Mouse (Mus musculus) neural tube, embryonic 12.5 days (tissue): ENCODE results near the gene Gm2310. TPM values are rescaled to one million over a fixed set of nuclear protein-coding genes. Genes with fewer than 3 reads are reported as not detected.
"Not testable (repeated sequence)": the region's sequence is repeated elsewhere in the genome, so short reads cannot be mapped to it uniquely, and the experiment has no call there.

Experiments
- ATAC-seq: fragments of 200-750 bp; cut with Nextera tagmentation; 2 replicates; pipeline ENCODE4 v1.8.0; 2017; ENCODE audit warnings: low read depth, mild to moderate bottlenecking, moderate TSS enrichment, moderate library complexity; ENCODE audit not compliant: low FRiP score
- H3K27ac ChIP-seq: fragments of 300-500 bp; sonication (generic); 2 replicates; pipeline ENCODE4 v1.5.1; 2016
- H3K27me3 ChIP-seq: fragments of 300-500 bp; sonication (generic); replicated peaks from 2 replicates; pipeline ENCODE4 v1.6.1; 2016; ENCODE audit warnings: mild to moderate bottlenecking
- H3K36me3 ChIP-seq: fragments of 300-500 bp; sonication (generic); 2 replicates; pipeline ENCODE4 v1.6.1; 2016; ENCODE audit warnings: mild to moderate bottlenecking
- H3K4me1 ChIP-seq: fragments of 300-500 bp; sonication (generic); 2 replicates; pipeline ENCODE4 v1.6.1; 2016
- H3K4me2 ChIP-seq: fragments of 300-500 bp; sonication (generic); replicated peaks from 2 replicates; pipeline ENCODE4 v1.6.1; 2016; ENCODE audit warnings: mild to moderate bottlenecking
- H3K4me3 ChIP-seq: fragments of 300-500 bp; sonication (generic); 2 replicates; pipeline ENCODE4 v1.5.1; 2016
- H3K9ac ChIP-seq: fragments of 300-500 bp; sonication (generic); 2 replicates; pipeline ENCODE4 v1.6.1; 2016; ENCODE audit warnings: mild to moderate bottlenecking
- H3K9me3 ChIP-seq: fragments of 300-500 bp; sonication (generic); 2 replicates; pipeline ENCODE4 v1.6.1; 2016; ENCODE audit warnings: mild to moderate bottlenecking
- WGBS: fragments of 180-500 bp; shearing (Covaris S2); methylation state at CpG from one replicate; pipeline ENCODE4 v1.1.7; 2016; 5-methylcytosine and 5-hydroxymethylcytosine counted together
- polyA plus RNA-seq: library from polyadenylated mRNA; unstranded; fragments of >200 nt; fragmentation: Nextera tagmentation; extraction: Ambion mirVana; gene quantifications from 2 replicates; pipeline ENCODE4 v1.2.1, GENCODE M21; 2016

Gene Gm2310
- polyA plus RNA-seq: not detected in 2 replicates

GRCm38 (mm10) chr15:8519853-8520252 lies at the start of gene Gm2310:
TSS of gene Gm2310 (minus strand) at chr15:8519953.
- not testable (repeated sequence) for H3K9me3 ChIP-seq, H3K4me3 ChIP-seq, ATAC-seq, H3K4me2 ChIP-seq, H3K36me3 ChIP-seq, H3K27me3 ChIP-seq, H3K9ac ChIP-seq, H3K4me1 ChIP-seq, H3K27ac ChIP-seq

GRCm38 (mm10) chr15:8568645-8569528 lies 49.1 kb upstream of the Gm2310 start:
- Histone ChIP-seq H3K27me3 (peaks cover 10% of the 10 kb centered on the region), H3K4me1 (peaks cover 7% of the 10 kb centered on the region; the same call in 1 of the 2 replicates), H3K4me3 (peak overlapping the region; percentile 58), H3K9ac (peak overlapping the region; percentile 54), H3K4me2 (peak overlapping the region; percentile 94), H3K27ac (no peak overlapping the region), H3K9me3 (no peaks in the 10 kb centered on the region), H3K36me3 (no peaks in the 10 kb centered on the region)
- WGBS: under 1% methylated on average over 61 of the region's 61 CpGs
- ATAC-seq: peak; percentile 90

DNA sequence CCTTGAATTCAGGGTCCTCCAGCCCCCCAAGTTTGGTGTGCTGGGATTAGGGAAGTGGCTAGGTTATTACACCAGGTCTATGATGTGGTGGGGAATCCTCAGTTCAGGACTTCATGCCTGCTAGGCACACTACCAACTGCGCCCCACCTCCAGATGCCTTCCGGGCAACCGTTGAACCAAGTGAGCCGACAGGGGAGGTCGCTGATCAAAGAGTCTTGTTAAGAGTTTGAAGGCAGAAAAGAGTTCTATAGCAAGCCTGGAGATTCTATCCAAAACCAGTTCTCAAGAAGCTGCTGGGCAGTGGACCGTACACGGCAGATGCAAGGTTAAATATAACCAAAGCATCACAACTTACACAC lies 48.5 kb upstream of the Gm2310 start:
- Histone ChIP-seq H3K9ac (no peak overlapping the region), H3K4me2 (peak overlapping the region; percentile 94), H3K4me3 (peak overlapping the region; percentile 58), H3K36me3 (no peaks in the 10 kb centered on the region), H3K4me1 (peaks cover 7% of the 10 kb centered on the region; the same call in 1 of the 2 replicates), H3K27me3 (peaks cover 10% of the 10 kb centered on the region), H3K9me3 (no peaks in the 10 kb centered on the region), H3K27ac (no peak overlapping the region)
- WGBS: 6% methylated on average over 7 of the region's 7 CpGs
- ATAC-seq: no peak

GRCm38 (mm10) chr15:8565416-8565815 lies 45.7 kb upstream of the Gm2310 start:
- no peaks in the 10 kb centered on the region for H3K9me3 ChIP-seq
- H3K36me3 ChIP-seq: no peaks in the 10 kb centered on the region
- H3K27ac ChIP-seq: no peak overlapping the region
- H3K4me3 ChIP-seq: no peak overlapping the region
- no peak overlapping the region for H3K9ac ChIP-seq
- peaks cover 10% of the 10 kb centered on the region for H3K27me3 ChIP-seq
- 66% methylated on average over 6 of the region's 6 CpGs for WGBS
- no peak overlapping the region for H3K4me2 ChIP-seq
- H3K4me1 ChIP-seq: peaks cover 7% of the 10 kb centered on the region; the same call in 1 of the 2 replicates
- ATAC-seq: no peak

DNA sequence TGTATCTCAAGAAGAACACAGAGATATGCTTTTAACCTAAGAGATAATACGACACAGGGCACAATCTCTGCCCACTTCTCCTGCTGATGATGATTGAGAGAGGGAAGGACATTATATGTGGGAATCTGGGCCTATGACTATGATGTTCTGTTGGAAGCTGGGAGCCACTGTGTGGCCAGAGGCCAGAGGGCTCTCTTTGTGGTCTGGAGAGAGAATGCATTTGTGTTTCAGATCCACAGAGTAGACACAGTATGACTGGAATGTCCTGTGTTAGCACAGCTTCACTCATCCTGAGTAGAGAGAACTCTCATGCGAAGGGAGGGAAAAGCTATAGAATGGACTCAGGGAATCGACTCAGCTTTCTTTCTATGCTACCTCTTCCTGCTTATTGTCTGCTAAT lies 44.6 kb upstream of the Gm2310 start:
- 89% methylated on average over 3 of the region's 3 CpGs for WGBS
- peaks cover 7% of the 10 kb centered on the region; the same call in 1 of the 2 replicates for H3K4me1 ChIP-seq
- no peak for ATAC-seq
- H3K27ac ChIP-seq: no peak overlapping the region
- H3K4me3 ChIP-seq: no peak overlapping the region
- H3K9ac ChIP-seq: no peak overlapping the region
- no peaks in the 10 kb centered on the region for H3K36me3 ChIP-seq
- H3K9me3 ChIP-seq: no peaks in the 10 kb centered on the region
- peaks cover 10% of the 10 kb centered on the region for H3K27me3 ChIP-seq
- H3K4me2 ChIP-seq: no peak overlapping the region

DNA sequence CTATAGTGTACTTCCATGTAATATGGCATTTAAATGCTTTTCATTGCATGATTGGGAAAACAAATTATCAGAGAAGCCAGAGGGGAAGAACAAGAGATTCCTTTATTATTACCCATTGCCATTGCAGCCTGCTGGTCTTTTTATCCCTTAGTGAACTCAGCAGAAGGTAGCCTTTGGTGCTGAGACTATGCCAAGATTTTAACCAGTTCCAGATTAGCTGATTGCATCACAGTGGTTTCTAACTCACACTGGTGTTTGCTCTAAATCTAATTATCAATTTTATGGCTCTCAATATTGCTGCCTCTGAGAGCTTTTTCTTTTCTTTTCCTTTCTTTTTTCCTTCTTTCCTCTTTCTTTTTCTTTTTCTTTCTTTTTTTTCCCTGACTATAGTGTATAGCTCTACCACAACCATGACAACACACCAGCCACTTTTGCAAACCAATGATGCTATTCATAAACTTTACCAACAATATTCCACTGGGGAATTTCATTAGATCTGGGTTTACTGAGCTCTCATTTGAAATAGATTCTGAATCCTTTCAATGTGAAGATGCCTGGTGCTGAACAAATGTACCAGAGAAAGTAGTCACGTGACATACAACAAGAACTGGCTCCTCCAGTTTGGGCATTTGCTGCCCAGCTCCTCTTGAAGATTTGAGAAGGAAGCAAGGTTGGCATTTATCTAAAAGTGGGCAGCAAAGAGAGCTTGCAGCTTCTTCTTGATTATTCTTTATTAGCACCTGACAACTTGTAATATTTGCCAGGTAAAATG lies 43.9 kb upstream of the Gm2310 start:
- Histone ChIP-seq H3K4me1 (peaks cover 6% of the 10 kb centered on the region; the same call in 1 of the 2 replicates), H3K36me3 (no peaks in the 10 kb centered on the region), H3K9ac (no peak overlapping the region), H3K27me3 (peaks cover 9% of the 10 kb centered on the region), H3K4me3 (no peak overlapping the region), H3K4me2 (no peak overlapping the region), H3K9me3 (no peaks in the 10 kb centered on the region), H3K27ac (no peak overlapping the region)
- no peak for ATAC-seq
- 77% methylated on average over 1 of the region's 1 CpGs for WGBS

DNA sequence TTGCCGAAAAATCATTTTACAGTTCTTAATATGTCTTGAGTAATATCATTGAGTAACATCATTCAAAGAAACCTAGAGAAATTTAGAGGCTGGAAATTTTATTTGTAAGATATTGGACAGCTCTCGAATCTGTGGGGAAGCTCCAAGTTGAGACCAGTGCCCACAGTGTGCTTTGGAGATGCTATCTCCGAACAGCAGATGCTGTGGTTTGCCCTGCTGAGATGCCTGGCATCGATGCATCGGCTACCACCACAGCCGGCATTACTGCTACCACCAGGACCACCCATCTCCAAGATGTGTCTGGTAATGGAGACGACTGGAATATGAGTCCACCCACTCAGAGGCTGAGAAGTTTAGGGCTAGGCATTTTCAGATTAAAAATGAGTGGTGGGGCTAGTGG lies 43.0 kb upstream of the Gm2310 start:
- no peak for ATAC-seq
- no peak overlapping the region for H3K27ac ChIP-seq
- H3K27me3 ChIP-seq: 0 out of 2 replicates have a peak, but pooled peaks cover 2% of the 10 kb centered on the region
- H3K9ac ChIP-seq: no peak overlapping the region
- no peak overlapping the region for H3K4me3 ChIP-seq
- no peak overlapping the region for H3K4me2 ChIP-seq
- WGBS: 89% methylated on average over 7 of the region's 7 CpGs
- no peaks in the 10 kb centered on the region for H3K4me1 ChIP-seq
- H3K9me3 ChIP-seq: no peaks in the 10 kb centered on the region
- H3K36me3 ChIP-seq: no peaks in the 10 kb centered on the region

GRCm38 (mm10) chr15:8531201-8531600 lies 11.4 kb upstream of the Gm2310 start:
- no peak for ATAC-seq
- Histone ChIP-seq H3K4me3 (no peak overlapping the region), H3K36me3 (no peaks in the 10 kb centered on the region), H3K27me3 (no peaks in the 10 kb centered on the region), H3K27ac (no peak overlapping the region), H3K9ac (no peak overlapping the region), H3K4me2 (no peak overlapping the region), H3K4me1 (no peaks in the 10 kb centered on the region), H3K9me3 (no peaks in the 10 kb centered on the region)
- WGBS: 79% methylated on average over 5 of the region's 5 CpGs

DNA sequence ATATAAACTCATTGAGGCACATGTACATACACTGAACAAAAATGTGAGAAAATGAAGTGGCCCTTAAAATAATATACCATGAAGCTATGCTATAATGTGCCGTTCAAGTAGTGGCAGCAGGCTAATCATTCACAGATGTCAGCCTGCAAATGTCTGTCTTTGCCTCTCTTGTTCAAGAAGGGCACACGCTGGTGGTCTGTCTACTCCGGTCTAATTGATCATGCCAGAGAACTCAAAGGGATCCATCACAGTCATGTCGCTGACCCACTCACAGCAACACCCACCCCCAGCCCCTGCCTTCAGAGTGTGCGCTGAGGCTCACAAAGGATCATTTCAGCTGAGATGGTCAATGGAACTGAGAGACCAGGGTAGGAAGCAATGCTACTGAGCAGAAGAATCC lies 6.8 kb downstream of the Gm2310 start:
- ATAC-seq: peak; percentile 44; the same call in 1 of the 2 replicates
- Histone ChIP-seq H3K27ac (no peak overlapping the region), H3K9ac (no peak overlapping the region), H3K9me3 (no peaks in the 10 kb centered on the region), H3K4me3 (no peak overlapping the region), H3K4me2 (no peak overlapping the region), H3K27me3 (no peaks in the 10 kb centered on the region), H3K4me1 (no peaks in the 10 kb centered on the region), H3K36me3 (no peaks in the 10 kb centered on the region)
- 27% methylated on average over 5 of the region's 5 CpGs for WGBS

DNA sequence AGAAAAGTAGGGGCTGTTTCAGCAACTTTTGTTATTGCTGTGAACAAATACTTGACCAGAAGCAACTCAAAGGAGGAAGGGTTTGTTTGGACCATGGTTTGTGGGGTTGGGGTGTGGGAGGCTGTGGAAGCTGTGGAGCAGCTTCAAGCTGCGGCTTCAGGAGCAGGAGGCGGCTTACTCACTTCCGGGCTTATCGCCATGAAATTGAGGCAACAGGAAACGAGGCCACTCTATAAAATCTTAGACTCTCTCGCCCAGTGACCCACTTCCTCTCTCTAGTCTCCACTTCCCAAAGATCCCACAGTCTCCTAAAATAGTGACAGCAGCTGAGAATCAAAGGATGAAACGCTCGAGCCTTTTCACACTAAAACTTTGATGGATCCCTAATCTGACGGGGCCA lies 7.9 kb downstream of the Gm2310 start:
- H3K36me3 ChIP-seq: no peaks in the 10 kb centered on the region
- H3K4me3 ChIP-seq: no peak overlapping the region
- H3K4me1 ChIP-seq: no peaks in the 10 kb centered on the region
- no peaks in the 10 kb centered on the region for H3K27me3 ChIP-seq
- no peak overlapping the region for H3K27ac ChIP-seq
- no peak overlapping the region for H3K4me2 ChIP-seq
- no peak for ATAC-seq
- 70% methylated on average over 9 of the region's 9 CpGs for WGBS
- H3K9me3 ChIP-seq: no peaks in the 10 kb centered on the region
- no peak overlapping the region for H3K9ac ChIP-seq

- no peak overlapping the region for H3K9ac ChIP-seq
- no peaks in the 10 kb centered on the region for H3K9me3 ChIP-seq
- no peaks in the 10 kb centered on the region for H3K27me3 ChIP-seq
- 92% methylated on average over 2 of the region's 2 CpGs for WGBS
- no peak overlapping the region for H3K4me3 ChIP-seq
- no peak for ATAC-seq
- H3K36me3 ChIP-seq: no peaks in the 10 kb centered on the region
- H3K4me1 ChIP-seq: no peaks in the 10 kb centered on the region
- no peak overlapping the region for H3K27ac ChIP-seq
- no peak overlapping the region for H3K4me2 ChIP-seq
Measured at GRCm38 (mm10) chr15:8502431-8502830, 17.3 kb downstream of the Gm2310 start.

- Histone ChIP-seq H3K4me2 (no peak overlapping the region), H3K36me3 (no peaks in the 10 kb centered on the region), H3K4me1 (no peaks in the 10 kb centered on the region), H3K27ac (no peak overlapping the region), H3K9ac (no peak overlapping the region), H3K4me3 (no peak overlapping the region), H3K27me3 (no peaks in the 10 kb centered on the region), H3K9me3 (no peaks in the 10 kb centered on the region)
- 93% methylated on average over 6 of the region's 6 CpGs for WGBS
- ATAC-seq: no peak
Measured at GRCm38 (mm10) chr15:8485261-8485660, 34.5 kb downstream of the Gm2310 start.
